Mouse (Mus musculus) heart, adult 18-20 months (tissue): ENCODE results near the gene Cntn4. TPM values are rescaled to one million over a fixed set of nuclear protein-coding genes. Genes with fewer than 3 reads are reported as not detected.

Experiments used
- DNase-seq, 2 experiments: peaks; one replicate each; pipeline ENCODE4 v3.0.0; 2021 to 2022; ENCODE audit warnings: mixed read lengths in 1 of 2
- total RNA-seq, 2 experiments: library from RNA; stranded (reverse); gene quantifications; 2 replicates each; pipeline ENCODE4 v1.2.3; 2021

Gene Cntn4
- total RNA-seq, 2 experiments from 2014 or later, result not detected

- DNase-seq, result no peak
These were observed 401.2 kb downstream of the Cntn4 start for GRCm38 (mm10) chr6:106078629-106079028.

GRCm38 (mm10) chr6:106097856-106098255 is 420.4 kb downstream of the Cntn4 start:
- no peak for DNase-seq

- DNase-seq, result no peak
These were observed 441.1 kb downstream of the Cntn4 start for GRCm38 (mm10) chr6:106118523-106119081.

GRCm38 (mm10) chr6:106153530-106153929 is 476.1 kb downstream of the Cntn4 start:
- no peak for DNase-seq

GRCm38 (mm10) chr6:106155362-106155761 is 477.9 kb downstream of the Cntn4 start:
- no peak for DNase-seq

- DNase-seq, result no peak
These were observed 500.1 kb downstream of the Cntn4 start for GRCm38 (mm10) chr6:106177546-106177945.

- DNase-seq, result no peak
These were observed 504.1 kb downstream of the Cntn4 start for GRCm38 (mm10) chr6:106181596-106181995.

GRCm38 (mm10) chr6:106200974-106201373 is 523.5 kb downstream of the Cntn4 start:
- no peak for DNase-seq

GRCm38 (mm10) chr6:106207401-106207800 is 529.9 kb downstream of the Cntn4 start:
- DNase-seq, result no peak

GRCm38 (mm10) chr6:106213071-106213470 is 535.6 kb downstream of the Cntn4 start:
- DNase-seq, result no peak

- no peak for DNase-seq
These were observed 559.8 kb downstream of the Cntn4 start for GRCm38 (mm10) chr6:106237046-106237948.

GRCm38 (mm10) chr6:106241553-106241952 is 564.1 kb downstream of the Cntn4 start:
- DNase-seq, result no peak

GRCm38 (mm10) chr6:106263396-106263795 is 585.9 kb downstream of the Cntn4 start:
- peak in 1 of 2 experiments; percentile 2 for DNase-seq

- DNase-seq, result no peak
These were observed 588.0 kb downstream of the Cntn4 start for GRCm38 (mm10) chr6:106265487-106265886.

- DNase-seq, result no peak
These were observed 588.8 kb downstream of the Cntn4 start for GRCm38 (mm10) chr6:106266304-106266703.

- no peak for DNase-seq
These were observed 591.3 kb downstream of the Cntn4 start for GRCm38 (mm10) chr6:106268723-106269122.

GRCm38 (mm10) chr6:106277139-106277538 is 599.7 kb downstream of the Cntn4 start:
- no peak for DNase-seq

GRCm38 (mm10) chr6:106281621-106282020 is 604.2 kb downstream of the Cntn4 start:
- no peak for DNase-seq

- no peak for DNase-seq
These were observed 606.4 kb downstream of the Cntn4 start for GRCm38 (mm10) chr6:106283815-106284214.

- no peak for DNase-seq
These were observed 622.0 kb downstream of the Cntn4 start for GRCm38 (mm10) chr6:106299451-106299850.

- no peak for DNase-seq
These were observed 622.7 kb downstream of the Cntn4 start for GRCm38 (mm10) chr6:106300179-106300578.

GRCm38 (mm10) chr6:106302435-106302834 is 625.0 kb downstream of the Cntn4 start:
- DNase-seq, result no peak

GRCm38 (mm10) chr6:106328987-106329386 is 651.5 kb downstream of the Cntn4 start:
- DNase-seq, result no peak

- DNase-seq, result no peak
These were observed 652.2 kb downstream of the Cntn4 start for GRCm38 (mm10) chr6:106329636-106330035.
